Mouse (Mus musculus): ENCODE measurements at regions not wholly inside any gene's neighbourhood (a gene's known extent, or its start where the extent isn't known, plus 50 kb on each side); places are given as distances from the start of the nearest gene placed in this dataset.

DNA sequence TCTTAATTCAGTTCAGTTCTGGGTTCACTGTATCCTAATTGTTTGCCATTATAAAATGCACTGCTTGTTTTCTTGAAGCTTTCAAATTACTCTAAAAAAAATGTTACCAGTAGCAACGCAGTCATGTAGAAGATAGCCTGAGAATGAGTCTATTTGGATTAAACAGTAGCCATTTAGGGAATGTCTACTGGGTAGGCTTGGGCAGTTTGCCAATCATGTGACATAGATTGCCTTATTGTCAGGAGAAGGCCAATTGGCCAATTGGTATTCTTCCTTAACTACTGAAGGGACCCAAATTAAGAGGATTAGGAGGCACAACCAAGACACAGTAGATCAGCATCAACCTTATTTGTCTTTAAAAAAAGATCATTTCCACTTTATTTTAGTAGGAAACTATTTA is 379.7 kb downstream of the Samd5 start:
- DNase-seq (ENCODE audit: low spot score), result no peak

DNA sequence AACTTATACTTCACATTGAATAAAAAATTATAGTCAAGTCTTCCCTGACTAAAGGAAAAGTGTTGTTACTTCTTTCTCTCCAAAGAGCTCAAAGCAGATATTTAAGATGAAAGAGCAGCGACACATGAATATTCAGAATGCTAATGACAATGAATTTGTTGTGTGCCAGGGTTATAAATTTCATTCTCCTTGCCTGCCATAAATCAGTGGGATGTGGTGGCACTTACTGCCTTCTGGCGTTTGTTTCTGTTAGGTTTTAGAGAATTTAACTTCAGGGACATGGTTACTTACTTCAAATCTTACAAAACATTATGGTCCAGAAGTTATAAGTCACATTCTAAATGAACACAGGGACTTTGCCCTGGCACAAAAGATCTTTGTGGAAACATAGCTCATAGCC is 380.4 kb downstream of the Samd5 start:
- no peak for DNase-seq (ENCODE audit: low spot score)

DNA sequence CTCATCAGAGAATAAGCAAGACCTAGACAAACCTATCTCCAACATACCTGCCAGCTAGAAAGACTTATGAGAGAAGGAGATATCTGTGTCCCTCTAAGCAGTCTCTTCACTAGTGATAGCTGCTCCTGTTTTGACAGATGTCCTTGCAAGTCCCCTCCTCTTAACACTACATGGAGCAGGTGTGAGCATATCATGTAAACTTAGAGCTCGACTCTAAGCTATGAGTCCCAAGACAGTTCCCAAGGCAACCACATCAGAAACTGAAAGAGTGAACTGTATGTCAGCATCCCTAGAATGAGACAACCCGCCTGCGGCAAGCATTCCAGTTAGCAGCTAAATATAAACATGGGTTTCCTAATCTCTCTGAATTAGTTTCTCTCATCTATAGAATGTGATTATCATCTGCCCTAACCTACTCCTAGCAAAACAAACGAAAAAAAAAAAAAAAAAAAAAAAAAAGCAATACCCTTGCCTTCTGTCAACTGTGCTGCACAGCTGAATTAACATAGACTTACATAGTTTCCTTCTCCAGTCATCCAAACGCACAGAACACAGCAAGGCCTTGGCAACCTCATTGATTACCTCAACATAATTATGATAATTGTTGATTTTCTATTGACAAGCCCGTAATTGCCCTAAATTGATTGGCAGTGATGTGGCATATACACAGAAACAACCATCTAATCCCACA is 383.4 kb downstream of the Samd5 start:
- no peak for DNase-seq (ENCODE audit: low spot score)

DNA sequence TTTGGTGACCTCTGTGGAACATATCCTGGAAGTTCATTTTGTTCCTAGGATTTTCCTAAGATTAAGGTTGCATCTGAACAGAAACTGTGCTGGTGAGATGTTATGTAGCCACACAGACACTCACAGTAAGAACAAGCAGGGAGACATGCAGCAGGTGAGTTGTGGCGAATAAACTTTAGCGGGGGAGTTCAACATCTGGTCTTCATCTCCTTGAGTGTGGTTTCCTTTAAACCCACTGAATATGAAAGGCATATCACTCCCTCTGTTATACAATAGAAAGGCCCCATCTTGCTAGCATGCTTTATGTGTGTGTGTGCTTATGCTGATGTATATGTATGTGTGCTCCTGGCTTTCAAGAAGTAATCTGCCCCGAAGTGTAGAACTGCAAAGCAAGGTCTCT is 387.1 kb upstream of the Sash1 start:
- no peak for DNase-seq (ENCODE audit: low spot score)

DNA sequence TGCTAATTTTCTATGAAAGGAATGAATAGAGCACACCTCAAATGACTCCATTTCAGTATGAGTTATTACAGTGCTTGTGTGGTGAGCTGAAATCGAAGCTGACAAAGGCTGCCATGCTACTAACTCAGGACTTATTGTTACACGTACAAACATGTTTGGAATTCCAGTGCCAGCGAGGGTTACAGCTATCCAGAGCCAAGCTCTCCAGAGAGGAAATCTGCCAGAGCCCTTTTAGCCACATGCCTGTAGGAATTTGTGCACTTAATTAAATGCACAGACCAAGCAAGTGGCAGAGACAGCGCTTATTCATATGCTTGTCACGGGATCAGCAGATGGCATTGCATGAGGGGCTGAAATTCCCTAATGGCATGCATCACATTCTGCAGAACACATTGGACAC is 386.4 kb upstream of the Sash1 start:
- DNase-seq (ENCODE audit: low spot score), result no peak

DNA sequence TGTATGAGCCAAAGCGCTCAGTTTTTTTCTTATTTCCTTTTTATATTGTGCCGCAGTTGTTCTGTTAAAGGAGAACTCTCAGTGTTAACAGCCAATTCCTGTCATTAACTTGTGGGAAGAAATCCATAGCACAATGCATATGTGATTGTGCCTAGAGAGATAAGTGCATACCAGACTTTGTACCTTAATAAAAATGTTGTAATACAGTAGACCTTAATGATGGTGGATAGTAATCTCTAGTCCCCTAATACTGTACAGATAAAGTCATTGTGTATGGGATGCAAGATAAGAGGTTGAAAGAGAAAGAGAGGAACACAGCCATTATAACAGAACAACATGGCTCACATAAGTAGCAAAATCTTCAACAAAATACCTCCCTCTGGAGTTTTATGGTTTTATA is 379.7 kb upstream of the Sash1 start:
- DNase-seq (ENCODE audit: low spot score), result no peak

DNA sequence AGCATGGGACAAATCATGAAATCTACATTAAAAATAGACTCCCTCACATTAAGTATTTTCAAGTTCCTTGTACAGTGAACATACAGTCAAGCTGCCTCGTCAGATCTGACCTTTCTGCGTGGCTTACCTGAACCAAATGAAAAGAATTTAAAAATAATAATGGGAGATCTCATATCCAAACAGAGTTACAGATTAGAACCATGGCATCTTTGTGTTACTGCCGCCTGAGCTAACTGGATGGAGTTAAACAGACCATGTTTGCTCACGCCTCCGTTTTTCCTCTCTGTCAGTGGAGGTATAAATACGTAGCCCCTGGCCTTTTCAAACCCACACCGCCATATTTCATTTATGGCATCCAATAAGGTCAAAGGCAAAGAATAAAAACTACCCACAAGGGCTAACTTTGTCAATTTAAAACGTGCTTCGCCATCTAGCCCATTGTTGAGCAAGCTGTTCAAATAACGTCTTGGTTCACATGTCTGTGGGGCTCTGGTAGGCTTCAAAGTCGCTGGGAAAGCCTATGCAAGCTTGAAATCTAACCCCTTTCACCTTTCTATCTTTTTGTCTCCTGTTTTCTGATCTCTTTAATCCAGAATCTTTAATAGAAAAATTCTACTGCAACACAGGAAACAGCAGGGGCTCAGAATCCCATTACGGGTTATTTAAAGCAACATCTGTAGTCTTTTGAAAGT is 378.6 kb upstream of the Sash1 start:
- no peak for DNase-seq (ENCODE audit: low spot score)

DNA sequence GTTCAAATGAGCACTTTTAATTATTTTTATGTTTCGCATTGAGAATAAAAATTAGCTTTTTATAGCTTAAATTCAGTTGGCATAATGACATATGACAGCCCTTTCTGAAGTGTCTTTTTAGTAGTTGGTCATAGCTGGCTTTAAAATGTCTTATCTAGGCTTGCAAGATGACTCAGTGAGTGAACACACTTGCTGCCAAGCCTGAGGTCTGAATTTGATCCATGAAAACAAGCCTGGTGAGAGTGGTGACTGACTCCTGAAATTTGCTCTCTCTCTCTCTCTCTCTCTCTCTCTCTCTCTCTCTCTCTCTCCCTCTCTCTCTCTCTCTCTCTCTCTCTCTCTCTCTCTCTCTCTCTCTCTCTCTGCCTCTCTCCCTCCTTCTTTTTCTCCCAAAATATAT is 372.8 kb upstream of the Sash1 start:
- no peak for DNase-seq (ENCODE audit: low spot score)

DNA sequence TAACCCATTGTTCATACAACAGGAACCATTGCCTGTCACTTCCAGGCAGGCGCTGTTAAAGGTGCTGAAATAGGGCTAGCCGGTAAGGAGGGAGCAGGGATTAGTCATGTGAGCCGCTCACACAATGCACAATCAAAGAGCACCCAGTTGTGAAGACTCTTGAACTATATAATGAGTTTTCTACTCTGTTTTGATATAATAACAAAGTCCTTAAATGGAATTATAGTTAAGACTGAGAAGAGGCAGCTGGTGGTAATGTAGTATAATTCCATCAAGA is 367.0 kb upstream of the Sash1 start:
- no peak for DNase-seq (ENCODE audit: low spot score)

DNA sequence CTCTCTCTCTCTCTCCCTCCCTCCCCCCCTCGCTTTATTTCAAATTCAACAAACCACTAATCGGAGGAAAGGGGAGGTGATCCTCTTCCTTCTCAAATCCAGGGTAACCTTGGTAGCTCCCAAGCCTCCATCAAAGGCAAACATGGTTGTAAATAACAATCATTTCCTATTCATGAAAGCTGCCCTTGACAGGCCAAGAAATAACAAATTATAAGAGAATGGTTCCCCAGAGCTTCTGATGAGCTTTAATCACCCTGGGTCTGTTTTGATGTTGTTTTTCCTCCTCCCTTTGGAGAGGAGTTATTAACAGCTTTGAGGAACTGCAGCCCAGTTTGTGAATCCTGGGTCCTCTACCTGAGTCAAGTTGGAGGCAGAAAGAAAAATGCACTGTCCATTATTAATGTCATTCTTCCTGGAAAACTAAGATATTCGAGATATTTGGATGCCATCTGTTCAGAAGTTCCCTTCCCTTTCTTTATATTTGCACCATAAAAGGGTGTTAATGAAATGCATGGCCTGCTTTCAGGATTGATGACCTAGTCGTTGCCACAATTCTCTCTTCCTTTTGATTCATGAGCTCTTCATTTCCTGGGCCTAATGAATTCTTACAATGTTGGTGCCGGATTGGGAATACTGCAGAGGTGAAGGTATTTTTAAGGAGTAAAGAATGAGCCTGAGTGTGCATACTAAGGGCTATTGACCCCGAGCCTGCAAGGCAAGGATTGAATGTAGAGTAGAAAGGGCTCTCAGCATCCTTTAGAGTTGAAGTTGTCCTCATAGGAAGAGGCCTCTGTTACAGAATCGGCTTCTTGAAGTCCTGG is 366.5 kb upstream of the Sash1 start:
- no peak for DNase-seq (ENCODE audit: low spot score)

DNA sequence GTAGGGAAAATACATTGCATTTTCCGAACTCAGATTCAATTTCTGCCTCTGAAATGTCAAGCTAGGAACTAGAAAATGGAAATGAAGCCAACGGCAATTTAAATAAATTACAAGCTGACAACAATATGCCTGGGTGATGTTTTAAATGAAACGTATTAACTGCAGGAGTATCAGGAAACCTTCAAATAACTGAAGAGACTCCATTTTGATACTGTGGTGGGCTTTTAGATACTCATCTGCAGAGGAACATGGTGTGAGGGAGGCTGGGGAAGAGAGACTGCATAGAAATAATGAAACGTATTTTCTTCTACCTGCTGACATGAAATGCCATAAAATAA is 357.4 kb upstream of the Sash1 start:
- DNase-seq (ENCODE audit: low spot score), result no peak

DNA sequence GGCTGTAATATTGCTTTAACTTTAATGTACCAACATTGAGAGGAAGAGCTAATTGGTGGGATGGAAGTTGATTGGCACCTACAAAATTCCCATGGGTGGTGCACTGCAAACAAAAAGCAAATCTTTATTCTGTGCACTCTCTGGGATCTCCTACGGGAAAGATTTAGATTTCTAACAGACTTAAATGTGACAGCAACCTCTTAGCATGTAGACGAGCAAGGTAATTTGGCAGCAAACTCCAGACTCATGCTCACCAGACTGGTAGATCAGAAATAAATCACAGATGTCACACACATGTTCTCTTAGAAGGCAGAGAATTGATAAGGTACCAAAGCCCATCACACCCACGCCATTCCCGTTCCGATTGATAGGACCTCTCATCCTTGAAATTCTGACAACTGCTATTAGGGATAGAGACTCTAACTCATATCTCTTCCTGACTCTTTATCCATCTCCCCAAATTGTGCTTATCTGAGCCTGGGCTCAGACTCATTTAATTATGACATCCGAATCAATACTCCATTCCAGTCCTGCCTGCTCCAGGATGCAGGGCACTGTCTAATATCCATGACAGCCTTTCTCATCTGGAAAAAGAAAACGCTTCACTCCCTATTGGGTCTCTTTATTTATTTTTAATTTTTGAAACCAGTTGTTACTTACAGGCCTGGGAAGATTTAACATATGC is 356.9 kb upstream of the Sash1 start:
- no peak for DNase-seq (ENCODE audit: low spot score)

DNA sequence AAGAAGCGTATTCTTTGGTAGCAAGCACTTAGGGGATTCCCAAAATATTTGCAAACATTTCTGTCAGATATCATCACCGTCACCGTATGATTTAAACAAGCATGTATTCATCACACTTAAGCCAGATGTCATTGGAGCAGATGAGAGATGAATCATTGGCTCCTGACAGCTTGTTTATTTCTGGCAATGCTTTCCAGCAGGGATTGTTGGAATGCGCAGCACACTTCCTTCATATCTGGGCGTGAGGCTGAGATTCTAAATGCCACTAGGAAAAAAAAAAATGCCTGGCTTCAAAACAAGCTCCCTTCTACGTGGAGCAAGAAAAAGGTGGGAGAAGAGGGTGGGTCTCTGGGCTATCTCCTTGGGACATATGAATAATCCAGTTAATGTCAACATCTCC is 354.1 kb upstream of the Sash1 start:
- no peak for DNase-seq (ENCODE audit: low spot score)

DNA sequence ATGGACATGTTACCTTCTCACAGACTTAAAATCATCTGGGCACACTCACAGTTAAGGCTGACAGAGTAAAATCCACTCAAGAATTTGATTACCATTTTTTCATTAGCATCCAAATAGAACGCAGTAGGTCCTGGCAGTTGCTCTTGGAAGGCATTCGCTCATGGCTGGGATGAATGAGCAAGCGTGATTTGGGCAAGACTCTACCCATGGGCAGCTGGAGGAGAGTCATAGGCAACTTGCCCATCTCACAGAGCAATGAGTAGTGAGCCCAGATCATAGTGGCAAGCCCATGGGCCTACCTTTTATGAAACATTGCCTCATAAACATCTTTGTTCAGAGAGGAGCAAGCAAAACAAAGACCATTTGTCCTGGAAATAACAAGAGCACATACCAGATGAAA is 345.9 kb upstream of the Sash1 start:
- DNase-seq (ENCODE audit: low spot score), result no peak

DNA sequence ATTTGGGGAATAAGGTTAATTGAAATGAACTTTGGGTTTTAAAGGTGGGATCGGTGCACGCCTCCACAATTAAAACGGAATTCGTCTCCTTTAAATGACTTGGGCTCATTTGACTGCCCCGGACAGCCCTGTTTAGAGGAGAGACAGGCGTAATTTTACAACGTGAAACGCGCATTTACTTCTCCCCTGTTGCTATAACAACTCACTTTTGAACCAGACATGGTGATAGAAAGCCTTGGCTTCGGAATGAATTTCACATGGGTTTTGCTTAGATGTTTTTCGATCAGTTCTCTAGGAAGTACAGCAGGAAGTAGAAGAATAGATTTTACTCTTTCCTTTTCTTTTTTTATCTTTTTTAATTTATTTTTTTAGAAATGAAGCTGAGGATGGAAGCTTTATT is 343.2 kb upstream of the Sash1 start:
- no peak for DNase-seq (ENCODE audit: low spot score)

DNA sequence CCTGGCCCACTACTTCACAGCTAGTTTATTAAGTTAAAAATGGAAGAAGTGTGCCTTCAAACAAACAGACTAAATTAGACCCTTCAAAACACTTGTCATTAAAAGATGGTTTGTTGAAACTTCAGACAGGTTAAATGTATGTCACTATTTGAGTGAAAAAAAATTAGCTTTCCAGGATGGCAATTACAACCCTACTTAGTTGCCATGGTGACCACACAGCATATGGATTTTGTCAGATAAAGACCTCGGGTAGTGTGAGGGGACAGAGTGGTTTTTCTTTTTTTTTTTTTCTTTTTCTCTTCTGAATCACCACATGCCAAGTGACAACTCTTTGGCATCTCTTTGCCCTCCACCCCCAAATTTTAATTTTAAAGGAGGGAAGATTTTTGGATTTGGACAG is 341.5 kb upstream of the Sash1 start:
- no peak for DNase-seq (ENCODE audit: low spot score)

DNA sequence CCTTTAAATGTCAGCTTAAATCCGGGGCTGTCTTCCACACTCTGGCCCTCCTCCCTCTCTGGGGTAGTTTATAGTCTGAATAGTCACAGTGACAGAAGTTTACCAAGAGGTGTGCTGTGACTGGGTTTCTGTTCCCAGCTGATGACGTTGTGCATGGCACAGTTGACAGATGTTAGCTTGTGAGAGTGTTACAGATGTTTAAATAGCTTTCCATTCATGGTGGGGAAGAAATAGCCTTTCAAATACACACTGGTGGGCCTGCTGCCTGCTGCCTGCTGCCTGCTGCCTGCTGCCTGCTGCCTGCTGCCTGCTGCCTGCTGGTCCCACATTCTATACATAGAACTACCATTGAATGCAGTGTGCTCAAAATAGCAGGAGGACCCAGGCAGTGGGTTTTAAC is 324.8 kb upstream of the Sash1 start:
- no peak for DNase-seq (ENCODE audit: low spot score)

DNA sequence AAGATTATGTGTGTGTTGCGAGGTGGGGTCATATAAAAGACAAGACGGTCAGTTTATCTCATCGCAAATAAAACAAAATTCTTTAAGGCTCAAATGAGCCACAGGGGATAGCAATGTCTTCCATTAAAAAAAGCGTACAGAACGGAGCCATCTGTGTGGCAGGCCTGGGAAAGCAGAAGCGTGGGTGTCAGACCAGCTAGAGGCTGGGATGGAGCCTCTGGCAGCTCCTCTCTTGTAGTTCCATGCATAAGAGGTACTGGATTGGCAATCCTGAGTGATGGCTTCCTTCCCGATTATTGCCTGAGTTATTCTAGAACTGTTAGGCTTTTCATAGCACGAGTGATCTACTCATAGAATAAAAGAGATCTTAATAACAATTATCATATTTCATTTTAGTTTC is 318.2 kb upstream of the Sash1 start:
- DNase-seq (ENCODE audit: low spot score), result no peak

DNA sequence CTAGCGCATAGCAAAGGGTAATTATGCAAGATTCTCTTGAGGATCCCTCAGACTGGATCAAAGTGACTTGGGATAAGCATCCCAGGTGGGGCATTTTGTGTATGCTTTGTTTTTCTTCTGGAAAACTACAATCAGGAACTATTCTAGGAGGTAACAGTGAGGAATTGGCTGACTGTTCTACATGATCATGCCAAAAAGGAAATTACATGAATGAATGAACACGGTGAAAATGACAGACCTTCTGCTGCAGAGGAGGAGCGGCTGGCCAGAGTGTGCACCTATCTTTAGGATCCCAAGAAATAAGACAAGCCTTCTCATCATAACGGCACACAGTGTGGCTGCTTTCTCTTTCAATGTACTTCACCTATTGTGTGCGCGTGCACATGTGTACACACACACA is 317.5 kb upstream of the Sash1 start:
- DNase-seq (ENCODE audit: low spot score), result no peak

DNA sequence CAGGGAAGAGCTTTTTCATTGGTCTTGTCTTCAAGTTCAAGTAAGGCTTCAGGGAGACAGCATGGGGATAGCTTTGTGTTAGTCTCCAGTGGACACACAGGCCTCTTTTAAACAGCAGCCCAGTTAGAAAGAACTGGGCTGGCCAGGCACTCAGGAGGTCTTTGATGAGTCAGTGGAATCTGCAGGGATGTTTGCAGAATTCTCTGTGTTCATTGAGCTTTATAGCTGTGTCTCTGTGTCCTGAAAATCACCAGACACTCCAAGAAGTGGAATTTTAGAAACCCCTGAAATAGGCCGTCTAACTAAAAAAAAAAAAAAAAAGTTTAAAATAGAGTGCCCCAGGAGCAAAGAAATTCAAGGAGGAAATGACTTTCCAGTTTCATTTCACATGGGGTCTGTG is 317.1 kb upstream of the Sash1 start:
- no peak for DNase-seq (ENCODE audit: low spot score)

DNA sequence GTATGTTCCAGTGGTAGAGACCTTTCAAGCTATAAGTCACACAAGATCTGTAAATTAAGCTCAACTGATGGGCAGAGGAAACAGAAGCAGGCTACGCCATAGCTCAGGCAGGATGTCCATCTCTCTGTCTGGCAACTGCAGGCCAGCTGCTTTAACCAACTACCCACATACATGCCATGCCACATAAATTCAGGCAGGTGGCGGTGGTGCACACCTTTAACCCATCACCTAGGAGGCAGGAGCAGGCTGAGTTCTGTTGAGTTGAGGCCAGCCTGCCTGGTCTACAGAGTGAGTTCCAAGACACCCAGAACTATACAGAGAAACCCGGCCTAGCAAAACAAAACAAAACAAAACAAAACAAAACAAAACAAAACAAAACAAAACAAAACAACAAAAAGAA is 289.1 kb upstream of the Sash1 start:
- DNase-seq (ENCODE audit: low spot score), result no peak

DNA sequence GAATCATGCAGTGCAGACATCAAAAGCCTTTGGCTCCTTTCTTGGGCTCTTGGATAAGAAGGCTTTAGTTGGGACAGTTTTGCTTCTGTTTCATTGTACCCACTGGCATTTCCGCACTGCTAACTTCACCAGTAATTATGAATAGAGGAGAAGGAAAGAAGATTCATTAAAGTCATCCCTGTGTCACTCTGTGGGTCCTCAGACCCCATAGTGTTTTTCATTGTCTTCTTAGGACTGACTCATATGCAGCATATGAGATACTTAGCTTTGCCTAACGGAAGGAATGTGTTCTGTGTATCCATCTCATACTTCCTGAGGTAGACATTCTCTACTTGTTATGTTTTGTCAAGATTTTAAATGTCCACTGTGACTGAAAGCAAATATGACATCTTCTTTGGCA is 287.6 kb upstream of the Sash1 start:
- no peak for DNase-seq (ENCODE audit: low spot score)

DNA sequence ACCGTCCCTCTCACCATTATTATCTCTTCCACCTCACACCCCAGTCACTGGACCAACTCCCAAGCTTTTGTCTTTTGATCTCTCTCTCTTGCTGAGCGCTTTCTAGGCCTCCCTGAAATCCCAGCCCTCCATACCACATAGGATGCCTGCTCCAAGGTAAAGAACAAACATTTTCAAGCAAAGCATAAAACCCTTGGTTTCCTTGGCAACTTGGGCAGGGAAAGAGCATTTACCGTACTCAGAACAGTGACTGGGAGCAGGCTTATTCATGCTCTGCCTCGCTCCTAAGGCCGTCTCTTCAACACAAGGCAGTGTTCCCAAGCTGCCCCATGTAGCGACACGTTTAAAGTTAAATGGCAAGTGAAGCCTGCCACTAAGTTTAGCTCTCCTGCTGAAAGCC is 282.9 kb upstream of the Sash1 start:
- DNase-seq (ENCODE audit: low spot score), result no peak

All from ovary, postnatal 14 days (tissue).